Mouse (Mus musculus): ENCODE results near the gene Ripor3.

- no peak for TF ChIP-seq POLR2A (IDR thresholded peaks at IDR 0.05; ENCODE audit: low read depth, low read length)
- TF ChIP-seq CTCF (IDR thresholded peaks at IDR 0.05; ENCODE audit: borderline replicate concordance, insufficient read depth, low read length), result no peak
Observed at GRCm38 (mm10) chr2:168005616-168006015, 4.8 kb downstream of the Ripor3 start.
